Mouse (Mus musculus) E14TG2a.4 (cell line): ENCODE measurements around the gene Syt12.

Experiments
- CTCF ChIP-seq: conservative IDR thresholded peaks from 2 replicates; pipeline ENCODE4 v1.5.1; 2014; ENCODE audit warnings: low read length
- NANOG ChIP-seq: IDR thresholded peaks from 2 replicates; pipeline ENCODE4 v1.6.1; 2014; ENCODE audit warnings: borderline replicate concordance, low read length, mixed read lengths
- POU5F1 ChIP-seq: IDR thresholded peaks from 2 replicates; pipeline ENCODE4 v1.6.1; 2014; ENCODE audit warnings: low read length, borderline replicate concordance

- no peak for TF ChIP-seq CTCF
- TF ChIP-seq NANOG: no peak
- TF ChIP-seq POU5F1: no peak
Observed at GRCm38 (mm10) chr19:4409062-4409461, 68.2 kb downstream of the Syt12 start.
